Mouse (Mus musculus): ENCODE measurements around the gene Grin3a. TPM values are rescaled to one million over a fixed set of nuclear protein-coding genes. Genes with fewer than 3 reads are reported as not detected.
A peak's percentile ranks its signal among the peaks of the same experiment; 100 is the strongest.

Gene Grin3a
- under 1 TPM; 0.26 to 0.40 TPM for total RNA-seq (2021)
- long read RNA-seq, experiment 1 = 0 reads
- long read RNA-seq, experiment 2 = 0 reads

GRCm38 (mm10) chr4:49845612-49845985 is at the start of gene Grin3a:
Gene Grin3a, minus strand, starts transcription at chr4:49845744.
- peak; percentile 20 to 32 for DNase-seq (ENCODE audit: low spot score in 2 of 2)

GRCm38 (mm10) chr4:49891835-49892301 is 46.3 kb upstream of the Grin3a start:
- DNase-seq (ENCODE audit: low spot score in 2 of 2) = no peak

GRCm38 (mm10) chr4:49877084-49877483 is 31.5 kb upstream of the Grin3a start:
- DNase-seq (ENCODE audit: low spot score in 2 of 2) = no peak

- DNase-seq (ENCODE audit: low spot score in 2 of 2) = no peak
Measured at GRCm38 (mm10) chr4:49860611-49861010, 15.1 kb upstream of the Grin3a start.

GRCm38 (mm10) chr4:49844828-49845611 is 524 bp downstream of the Grin3a start:
- DNase-seq (ENCODE audit: low spot score in 2 of 2) = peak in 1 of 2 experiments; percentile 19

GRCm38 (mm10) chr4:49844274-49844827 is 1.2 kb downstream of the Grin3a start:
- DNase-seq (ENCODE audit: low spot score in 2 of 2) = no peak

- DNase-seq (ENCODE audit: low spot score in 2 of 2) = no peak
Measured at GRCm38 (mm10) chr4:49843787-49844186, 1.8 kb downstream of the Grin3a start.

GRCm38 (mm10) chr4:49832035-49832434 is 13.5 kb downstream of the Grin3a start:
- DNase-seq (ENCODE audit: low spot score in 2 of 2) = no peak

- peak in 1 of 2 experiments; percentile 25 for DNase-seq (ENCODE audit: low spot score in 2 of 2)
Measured at GRCm38 (mm10) chr4:49813852-49814251, 31.7 kb downstream of the Grin3a start.

- DNase-seq (ENCODE audit: low spot score in 2 of 2) = no peak
Measured at GRCm38 (mm10) chr4:49806791-49807190, 38.8 kb downstream of the Grin3a start.

GRCm38 (mm10) chr4:49799338-49799737 is 46.2 kb downstream of the Grin3a start:
- no peak for DNase-seq (ENCODE audit: low spot score in 2 of 2)

- DNase-seq (ENCODE audit: low spot score in 2 of 2) = no peak
Measured at GRCm38 (mm10) chr4:49788971-49789370, 56.6 kb downstream of the Grin3a start.

- no peak for DNase-seq (ENCODE audit: low spot score in 2 of 2)
Measured at GRCm38 (mm10) chr4:49742847-49743246, 102.7 kb downstream of the Grin3a start.

- DNase-seq (ENCODE audit: low spot score in 2 of 2) = no peak
Measured at GRCm38 (mm10) chr4:49741942-49742341, 103.6 kb downstream of the Grin3a start.

- no peak for DNase-seq (ENCODE audit: low spot score in 2 of 2)
Measured at GRCm38 (mm10) chr4:49740796-49741766, 104.5 kb downstream of the Grin3a start.

GRCm38 (mm10) chr4:49739561-49739960 is 106.0 kb downstream of the Grin3a start:
- no peak for DNase-seq (ENCODE audit: low spot score in 2 of 2)

GRCm38 (mm10) chr4:49729326-49729725 is 116.2 kb downstream of the Grin3a start:
- no peak for DNase-seq (ENCODE audit: low spot score in 2 of 2)

- DNase-seq (ENCODE audit: low spot score in 2 of 2) = no peak
Measured at GRCm38 (mm10) chr4:49723908-49724307, 121.6 kb downstream of the Grin3a start.

GRCm38 (mm10) chr4:49691405-49692194 is 153.9 kb downstream of the Grin3a start:
- no peak for DNase-seq (ENCODE audit: low spot score in 2 of 2)

- DNase-seq (ENCODE audit: low spot score in 2 of 2) = peak; percentile 29 to 38
Measured at GRCm38 (mm10) chr4:49688594-49689288, 156.8 kb downstream of the Grin3a start.

Measured in adrenal gland, adult 18-20 months (tissue).